Mouse (Mus musculus) C2C12 (cell line): Measurements from ENCODE around the gene Ttll11. TPM values are rescaled to one million over a fixed set of nuclear protein-coding genes. Genes with fewer than 3 reads are reported as not detected.

ENCODE experiments used
- H3K27me3 ChIP-seq: one replicate; pipeline ENCODE4 v1.6.1; 2011; ENCODE audit not compliant: control insufficient read depth, insufficient read depth, insufficient read length
- H3K36me3 ChIP-seq: one replicate; pipeline ENCODE4 v1.6.1; 2011; ENCODE audit not compliant: control insufficient read depth, insufficient read depth
- H3K4me3 ChIP-seq: one replicate; pipeline ENCODE4 v1.5.1; 2011; ENCODE audit warnings: mild to moderate bottlenecking, control low read depth; ENCODE audit not compliant: poor library complexity, insufficient read depth, severe bottlenecking
- H3K79me2 ChIP-seq: one replicate; pipeline ENCODE4 v1.6.1; 2011; ENCODE audit not compliant: control insufficient read depth, insufficient read depth
- H3K79me3 ChIP-seq: one replicate; pipeline ENCODE4 v1.6.1; 2011; ENCODE audit warnings: low read depth, control low read depth
- H3ac ChIP-seq: one replicate; pipeline ENCODE3; 2011; ENCODE audit warnings: low read depth; ENCODE audit not compliant: control insufficient read depth, insufficient read length
- CEBPB ChIP-seq: IDR thresholded peaks from one replicate; pipeline ENCODE4 v1.6.1; 2011; ENCODE audit warnings: low read depth, mild to moderate bottlenecking, control low read depth, moderate library complexity
- CTCF ChIP-seq: IDR thresholded peaks from one replicate; pipeline ENCODE4 v1.5.1; 2011; ENCODE audit not compliant: control insufficient read depth, insufficient read depth, insufficient read length
- FOSL1 ChIP-seq: IDR thresholded peaks from one replicate; pipeline ENCODE4 v1.8.0; 2011; ENCODE audit warnings: mild to moderate bottlenecking, low read length; ENCODE audit not compliant: poor library complexity, insufficient read depth, severe bottlenecking
- MAX ChIP-seq: IDR thresholded peaks from one replicate; pipeline ENCODE4 v1.6.1; 2011; ENCODE audit warnings: mild to moderate bottlenecking, control low read depth
- MYOD1 ChIP-seq: IDR thresholded peaks from one replicate; pipeline ENCODE4 v1.6.1; 2011; ENCODE audit warnings: low read depth; ENCODE audit not compliant: control insufficient read depth, insufficient read length
- MYOG ChIP-seq: IDR thresholded peaks from one replicate; pipeline ENCODE4 v1.6.1; 2011; ENCODE audit not compliant: control insufficient read depth, insufficient read length; ENCODE audit errors: extremely low read depth
- USF1 ChIP-seq: IDR thresholded peaks from one replicate; pipeline ENCODE4 v1.6.1; 2011; ENCODE audit warnings: low read depth, mild to moderate bottlenecking, control low read depth, moderate library complexity
- polyA plus RNA-seq: library from polyadenylated mRNA; unstranded; fragments of >200 nt; fragmentation: generic; extraction: Trizol; gene quantifications from one replicate; pipeline ENCODE4 v1.2.1, GENCODE M21; 2012; ENCODE audit warnings: missing spikeins

The Ttll11 gene
- polyA plus RNA-seq, 1 experiment: 7.0 TPM

DNA sequence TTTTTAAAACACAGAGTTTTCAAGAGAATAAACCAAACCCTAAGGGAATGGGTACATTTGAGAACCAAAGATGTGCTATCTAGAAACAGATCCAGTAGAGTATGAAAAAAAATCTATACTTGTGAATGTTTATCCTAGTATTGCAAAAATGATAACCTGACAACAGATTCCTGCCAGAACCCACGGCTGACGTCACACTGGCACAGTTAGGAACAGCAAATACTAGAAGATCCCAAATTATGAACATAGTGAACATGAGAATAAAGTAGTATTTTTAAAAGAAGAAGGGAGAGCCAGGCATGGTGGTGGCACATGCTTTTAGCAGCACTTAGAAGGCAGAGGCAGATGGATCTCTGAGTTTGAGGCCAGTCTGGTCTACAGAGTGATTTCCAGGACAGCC, 122.8 kb downstream of the Ttll11 start:
- Histone ChIP-seq H3K36me3 (no peaks in the 10 kb centered on the region), H3ac (no peak overlapping the region), H3K4me3 (no peak overlapping the region), H3K79me2 (no peaks in the 10 kb centered on the region), H3K79me3 (no peaks in the 10 kb centered on the region), H3K27me3 (no peaks in the 10 kb centered on the region)
- no peak for TF ChIP-seq CEBPB
- TF ChIP-seq MYOD1: no peak
- TF ChIP-seq FOSL1: no peak
- no peak for TF ChIP-seq MYOG
- no peak for TF ChIP-seq CTCF
- no peak for TF ChIP-seq MAX
- no peak for TF ChIP-seq USF1

DNA sequence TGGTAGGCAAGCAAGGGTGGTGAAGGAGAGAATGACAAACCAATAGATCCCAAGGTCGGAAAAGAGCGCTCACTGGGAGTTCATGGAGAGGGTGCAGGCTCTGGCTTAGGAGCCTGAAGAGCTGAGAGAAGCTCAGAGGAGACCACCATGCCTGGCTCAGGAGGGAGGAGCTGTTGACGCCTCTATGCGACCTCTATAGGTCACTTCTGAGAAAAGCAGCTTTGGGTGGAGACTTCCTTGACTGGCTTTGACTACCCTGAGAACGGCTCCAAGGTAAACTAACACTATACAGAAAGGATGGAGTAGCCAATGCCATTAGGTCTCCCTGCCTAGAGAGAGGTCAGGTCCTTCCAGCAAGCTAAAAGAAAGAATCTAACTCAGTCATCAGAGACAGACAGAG, 124.8 kb downstream of the Ttll11 start:
- Histone ChIP-seq H3K79me3 (no peaks in the 10 kb centered on the region), H3K79me2 (no peaks in the 10 kb centered on the region), H3ac (no peak overlapping the region), H3K36me3 (no peaks in the 10 kb centered on the region), H3K27me3 (no peaks in the 10 kb centered on the region), H3K4me3 (no peak overlapping the region)
- no peak for TF ChIP-seq MAX
- TF ChIP-seq MYOG: no peak
- TF ChIP-seq CTCF: no peak
- no peak for TF ChIP-seq MYOD1
- TF ChIP-seq CEBPB: no peak
- no peak for TF ChIP-seq USF1
- no peak for TF ChIP-seq FOSL1

DNA sequence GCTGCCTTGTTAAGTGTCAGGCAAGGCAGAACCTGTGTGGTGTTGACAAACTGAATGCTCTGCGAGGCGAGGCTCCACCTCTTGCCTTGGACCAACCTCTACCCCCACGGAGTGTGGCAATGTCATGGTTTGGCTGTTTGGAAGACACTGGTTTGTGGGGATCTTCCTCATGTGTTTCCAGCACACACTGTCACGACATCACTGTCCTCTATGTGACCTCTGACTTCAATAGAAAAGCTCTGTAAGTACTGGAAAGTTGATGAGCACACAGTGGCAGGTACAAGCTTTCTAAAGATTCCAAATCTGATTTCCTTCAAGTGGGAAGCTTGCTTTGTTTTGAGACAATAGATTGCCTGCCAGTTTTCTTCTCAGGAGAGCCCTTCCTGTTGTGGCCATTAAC, 126.7 kb downstream of the Ttll11 start:
- H3K79me3 ChIP-seq: no peaks in the 10 kb centered on the region
- no peaks in the 10 kb centered on the region for H3K36me3 ChIP-seq
- no peak overlapping the region for H3K4me3 ChIP-seq
- no peak for TF ChIP-seq MYOG
- TF ChIP-seq CEBPB: no peak
- no peak for TF ChIP-seq USF1
- no peak for TF ChIP-seq MYOD1
- no peak for TF ChIP-seq CTCF
- no peak for TF ChIP-seq MAX
- TF ChIP-seq FOSL1: no peak
- H3K27me3 ChIP-seq: no peaks in the 10 kb centered on the region
- no peak overlapping the region for H3ac ChIP-seq
- H3K79me2 ChIP-seq: no peaks in the 10 kb centered on the region

DNA sequence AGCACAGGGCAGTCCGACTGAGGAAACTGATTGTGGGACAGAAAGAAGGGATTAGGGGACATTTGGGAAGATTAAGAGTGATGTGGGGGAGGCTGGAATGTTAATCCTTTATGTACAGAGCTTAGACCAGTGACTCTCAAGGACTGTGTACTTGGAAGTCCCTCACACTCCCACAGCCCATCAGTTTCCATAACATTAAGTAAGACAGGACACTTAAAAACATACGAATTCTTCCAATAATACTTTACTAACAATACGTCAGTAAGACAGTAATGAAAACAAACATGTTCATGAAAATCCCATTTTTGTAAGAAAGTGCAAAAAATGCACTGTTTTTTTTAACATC, 127.6 kb downstream of the Ttll11 start:
- Histone ChIP-seq H3K4me3 (no peak overlapping the region), H3K27me3 (no peaks in the 10 kb centered on the region), H3K79me3 (no peaks in the 10 kb centered on the region), H3K79me2 (no peaks in the 10 kb centered on the region), H3ac (no peak overlapping the region), H3K36me3 (no peaks in the 10 kb centered on the region)
- TF ChIP-seq CTCF (no peak), USF1 (no peak), MYOG (no peak), CEBPB (no peak), FOSL1 (no peak), MAX (no peak), MYOD1 (no peak)

DNA sequence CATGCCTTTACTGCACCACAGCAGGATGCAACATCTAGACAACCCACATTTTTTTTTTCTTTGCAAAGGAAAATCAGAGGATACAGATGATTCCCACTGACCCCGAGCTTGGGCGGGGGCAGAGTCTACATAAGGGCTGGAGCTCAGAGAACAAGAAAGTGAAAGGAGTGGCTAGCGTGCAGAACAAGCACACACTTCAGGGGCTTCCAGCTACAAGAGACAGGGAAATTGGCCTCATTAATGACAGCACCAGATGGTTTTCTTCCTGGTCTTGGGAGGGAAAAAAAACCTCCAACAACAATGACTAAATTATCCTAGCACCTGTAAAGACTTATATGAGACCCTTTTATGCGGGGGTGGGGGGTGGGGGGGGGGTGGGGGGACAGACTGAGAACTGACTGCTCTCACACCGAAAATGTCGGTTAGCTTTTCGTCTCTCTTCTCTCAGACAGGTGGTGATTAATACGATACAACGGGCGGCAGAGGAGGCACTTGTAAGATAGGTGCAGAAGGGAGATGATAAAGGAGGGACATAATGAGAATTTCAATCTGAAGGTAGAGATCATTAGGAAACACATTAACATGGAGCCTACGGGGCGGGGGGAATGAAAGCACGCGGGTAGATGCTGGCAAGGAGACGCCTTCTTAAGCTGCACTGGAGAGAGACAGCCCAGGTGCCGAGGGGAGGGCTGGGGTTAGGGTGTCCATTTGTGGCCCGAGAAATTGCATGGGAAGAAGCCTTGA, 128.1 kb downstream of the Ttll11 start:
- no peak overlapping the region for H3ac ChIP-seq
- no peaks in the 10 kb centered on the region for H3K36me3 ChIP-seq
- no peaks in the 10 kb centered on the region for H3K79me3 ChIP-seq
- no peak overlapping the region for H3K4me3 ChIP-seq
- no peak for TF ChIP-seq MYOD1
- no peak for TF ChIP-seq USF1
- no peak for TF ChIP-seq MAX
- no peak for TF ChIP-seq CEBPB
- TF ChIP-seq FOSL1: no peak
- no peak for TF ChIP-seq CTCF
- H3K27me3 ChIP-seq: no peaks in the 10 kb centered on the region
- H3K79me2 ChIP-seq: no peaks in the 10 kb centered on the region
